Mouse (Mus musculus): Measurements from ENCODE around the gene Srpk3.
"Not testable (repeated sequence)": the region's sequence is repeated elsewhere in the genome, so short reads cannot be mapped to it uniquely, and the experiment has no call there.

DNA sequence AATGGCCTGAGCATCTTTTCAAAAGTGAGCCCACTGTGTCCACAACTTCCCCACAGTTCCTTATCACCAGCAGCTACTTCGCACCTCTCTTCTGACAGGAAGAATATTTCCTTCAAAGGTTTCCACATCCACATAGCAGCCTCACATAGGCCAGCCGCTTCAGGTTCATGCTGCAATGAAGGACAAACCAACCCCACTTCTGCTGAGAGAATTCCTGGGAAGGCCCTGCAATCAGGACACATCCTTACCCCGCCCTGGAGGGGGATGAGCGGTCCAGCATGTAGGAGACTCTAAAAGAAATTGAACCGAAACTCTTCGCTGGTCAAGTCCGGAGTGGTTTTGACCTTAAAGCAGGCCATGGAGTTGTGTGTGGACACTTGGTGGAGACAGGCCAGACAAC, 34.4 kb upstream of the Srpk3 start:
- not testable (repeated sequence) for TF ChIP-seq POLR2A (IDR thresholded peaks at IDR 0.05; ENCODE audit: low read depth, low read length); CTCF (conservative IDR thresholded peaks at IDR 0.05; ENCODE audit: insufficient read depth, insufficient read length, low read depth, low read length)
